Mouse (Mus musculus): ENCODE data around the gene Gbf1. TPM values are rescaled to one million over a fixed set of nuclear protein-coding genes. Genes with fewer than 3 reads are reported as not detected.

Gbf1 gene
- polyA plus RNA-seq, 1 experiment: 67.0 TPM

GRCm38 (mm10) chr19:46290535-46291105, 138.3 kb downstream of the Gbf1 start:
- DNase-seq (ENCODE audit: extremely low spot score in 1 of 2, low spot score in 1 of 2): no peak

DNA sequence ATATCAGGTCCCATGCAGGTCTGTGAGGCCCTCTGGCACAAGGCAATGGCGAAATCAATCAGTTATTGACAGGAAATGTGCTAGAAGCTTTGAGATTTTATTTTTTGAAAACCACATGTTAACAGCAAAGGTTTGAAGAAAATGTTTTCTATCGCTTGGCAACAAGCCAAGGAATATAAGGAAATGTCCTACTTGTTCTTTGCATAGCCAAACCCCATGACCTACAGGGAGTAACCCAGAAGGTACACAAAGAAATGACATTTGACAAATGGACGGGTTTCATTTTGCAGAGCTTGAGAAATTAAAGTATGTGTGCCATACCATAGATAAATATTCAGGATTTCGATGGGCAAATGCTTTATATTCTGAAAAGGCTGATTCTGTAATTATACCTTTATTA, 144.6 kb downstream of the Gbf1 start:
- DNase-seq (ENCODE audit: extremely low spot score in 1 of 2, low spot score in 1 of 2): no peak

DNA sequence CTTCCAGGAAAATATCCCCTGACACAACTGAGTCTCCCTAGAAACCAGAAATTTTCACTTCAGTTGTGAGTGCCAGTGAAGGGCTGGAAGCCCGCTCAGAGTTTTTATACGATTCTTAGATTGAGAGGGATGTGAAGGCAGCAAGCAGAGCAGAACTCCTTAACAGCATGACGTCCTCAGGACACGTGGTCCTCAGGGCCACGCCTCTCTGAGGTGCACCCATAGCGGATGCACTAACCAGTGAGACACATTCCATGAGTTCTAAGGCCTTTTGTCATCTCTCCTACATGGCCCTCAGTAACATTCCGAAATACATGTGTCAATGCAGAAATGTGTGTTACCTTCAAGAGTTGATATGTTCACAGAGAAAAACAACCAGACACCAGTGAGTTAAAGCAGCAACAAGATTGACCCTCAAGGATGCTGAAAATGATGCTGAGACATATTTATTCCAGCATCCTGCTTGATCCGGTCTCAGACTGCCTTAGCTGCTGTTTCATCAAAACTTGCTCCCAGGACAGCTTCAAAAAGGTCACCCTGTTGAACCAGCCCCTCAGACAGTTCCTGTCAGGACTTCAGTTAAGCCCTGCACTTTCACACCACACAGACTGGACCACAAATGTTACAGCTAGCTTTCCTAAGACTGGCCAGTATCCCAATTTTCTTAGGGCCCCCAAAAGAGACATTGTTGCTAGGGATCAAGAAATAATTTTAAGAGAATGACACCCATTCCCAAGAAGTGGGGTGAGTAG, 148.2 kb downstream of the Gbf1 start:
- DNase-seq (ENCODE audit: extremely low spot score in 1 of 2, low spot score in 1 of 2): no peak

- no peak for DNase-seq (ENCODE audit: extremely low spot score in 1 of 2, low spot score in 1 of 2)
These were observed 150.2 kb downstream of the Gbf1 start for GRCm38 (mm10) chr19:46302551-46302950.

GRCm38 (mm10) chr19:46303251-46304215, 151.2 kb downstream of the Gbf1 start:
- DNase-seq (ENCODE audit: extremely low spot score in 1 of 2, low spot score in 1 of 2): no peak

- DNase-seq (ENCODE audit: extremely low spot score in 1 of 2, low spot score in 1 of 2): peak in 1 of 2 experiments; percentile 86
These were observed 152.0 kb downstream of the Gbf1 start, which contains the start of gene Nfkb2 for GRCm38 (mm10) chr19:46304216-46304841. Gene Nfkb2 (plus strand): TSS chr19:46304320.

DNA sequence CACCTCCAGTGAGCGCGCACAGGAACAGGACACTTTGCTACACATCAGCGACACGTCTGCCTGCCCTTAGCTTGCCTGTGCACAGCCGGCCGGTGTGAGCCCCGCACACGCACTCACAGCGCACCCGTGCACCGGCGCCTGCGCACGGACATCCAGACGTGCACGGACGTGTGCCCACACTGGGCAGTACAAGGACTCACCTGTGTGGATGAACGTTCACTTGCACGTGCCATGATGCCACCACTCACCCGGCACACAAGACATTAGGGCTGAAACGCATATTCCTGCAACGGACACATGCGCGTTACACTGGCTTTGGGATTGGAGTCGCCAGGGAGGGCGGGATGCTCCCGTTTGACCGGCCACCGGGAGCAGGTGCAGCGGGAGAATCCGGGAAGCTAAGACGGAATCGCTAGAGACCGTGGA, 152.6 kb downstream of the Gbf1 start:
- no peak for DNase-seq (ENCODE audit: extremely low spot score in 1 of 2, low spot score in 1 of 2)

DNA sequence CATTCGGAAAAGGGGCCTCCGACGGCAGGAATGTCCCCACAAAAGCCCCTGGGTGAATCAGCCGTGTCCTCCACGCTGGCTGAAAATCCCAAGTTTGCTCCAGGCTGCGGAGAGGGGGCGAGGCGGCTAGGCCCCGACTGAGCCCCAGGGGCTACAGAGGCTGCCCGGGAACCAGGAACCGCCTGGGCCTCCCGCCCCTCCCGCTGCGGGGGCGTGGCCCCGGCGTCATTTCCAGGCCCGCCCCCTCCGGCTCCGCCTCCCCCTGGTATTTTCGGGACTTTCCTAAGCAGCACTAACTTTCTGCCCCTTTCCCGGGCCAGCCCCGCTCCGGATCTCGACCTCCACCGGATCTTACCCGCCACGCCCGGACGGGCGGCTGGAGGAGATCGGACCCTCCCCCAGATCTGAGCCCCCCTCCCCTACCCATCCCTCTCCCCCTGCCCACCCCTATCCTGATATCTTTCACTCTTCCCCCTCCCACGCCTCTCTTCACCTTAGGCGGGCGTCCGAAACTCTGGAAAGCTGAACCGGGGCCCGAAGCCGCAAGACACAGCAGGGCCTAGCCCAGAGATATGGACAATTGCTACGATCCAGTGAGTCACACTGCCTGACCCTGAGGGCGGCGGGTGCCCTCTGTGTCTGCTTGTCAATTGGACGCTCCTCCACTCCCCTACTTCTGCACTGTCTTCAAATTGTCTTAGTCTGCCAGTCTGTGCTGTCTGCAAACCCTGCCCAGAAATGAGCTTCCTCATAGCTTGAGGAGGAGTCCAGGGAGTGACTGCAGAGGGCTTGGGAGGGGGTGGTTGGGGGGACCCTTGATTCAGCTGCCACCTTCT, 153.3 kb downstream of the Gbf1 start:
- no peak for DNase-seq (ENCODE audit: extremely low spot score in 1 of 2, low spot score in 1 of 2)

DNA sequence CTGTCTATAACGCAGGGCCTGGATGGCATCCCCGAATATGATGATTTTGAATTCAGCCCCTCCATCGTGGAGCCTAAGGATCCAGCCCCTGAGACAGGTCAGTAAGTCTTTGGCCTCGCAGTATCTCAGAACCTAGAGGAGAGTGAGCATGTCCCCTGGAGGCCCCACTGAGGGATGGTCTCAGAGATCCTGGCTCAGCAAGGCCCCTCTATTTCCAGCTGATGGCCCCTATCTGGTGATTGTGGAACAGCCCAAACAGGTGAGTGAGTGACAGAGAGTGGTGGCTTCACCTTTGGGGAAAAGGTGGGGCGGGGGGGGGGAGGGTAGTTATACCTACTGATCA, 153.9 kb downstream of the Gbf1 start:
- DNase-seq (ENCODE audit: extremely low spot score in 1 of 2, low spot score in 1 of 2): no peak

DNA sequence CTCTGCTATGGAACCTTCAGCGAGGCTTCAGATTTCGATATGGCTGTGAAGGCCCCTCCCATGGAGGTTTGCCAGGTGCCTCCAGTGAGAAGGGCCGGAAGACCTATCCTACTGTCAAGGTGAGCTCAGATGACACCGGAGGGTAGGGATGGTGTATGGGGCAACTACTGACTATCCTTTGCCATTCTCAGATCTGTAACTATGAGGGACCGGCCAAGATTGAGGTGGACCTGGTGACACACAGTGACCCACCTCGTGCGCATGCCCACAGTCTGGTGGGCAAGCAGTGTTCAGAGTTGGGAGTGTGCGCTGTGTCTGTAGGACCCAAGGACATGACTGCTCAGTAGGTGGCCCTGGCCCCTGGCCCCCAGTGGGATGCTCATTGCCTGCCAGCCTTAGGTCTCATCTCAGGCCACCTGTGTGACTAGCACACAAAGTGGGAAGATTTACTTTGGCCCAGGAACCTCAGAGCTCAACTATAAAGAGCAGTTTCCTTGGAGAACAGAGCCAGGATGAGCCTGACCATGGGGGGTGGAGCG, 154.5 kb downstream of the Gbf1 start:
- DNase-seq (ENCODE audit: extremely low spot score in 1 of 2, low spot score in 1 of 2): no peak

GRCm38 (mm10) chr19:46307781-46308180, 155.5 kb downstream of the Gbf1 start:
- DNase-seq (ENCODE audit: extremely low spot score in 1 of 2, low spot score in 1 of 2): no peak

- DNase-seq (ENCODE audit: extremely low spot score in 1 of 2, low spot score in 1 of 2): no peak
These were observed 156.0 kb downstream of the Gbf1 start for GRCm38 (mm10) chr19:46308303-46308702.

DNA sequence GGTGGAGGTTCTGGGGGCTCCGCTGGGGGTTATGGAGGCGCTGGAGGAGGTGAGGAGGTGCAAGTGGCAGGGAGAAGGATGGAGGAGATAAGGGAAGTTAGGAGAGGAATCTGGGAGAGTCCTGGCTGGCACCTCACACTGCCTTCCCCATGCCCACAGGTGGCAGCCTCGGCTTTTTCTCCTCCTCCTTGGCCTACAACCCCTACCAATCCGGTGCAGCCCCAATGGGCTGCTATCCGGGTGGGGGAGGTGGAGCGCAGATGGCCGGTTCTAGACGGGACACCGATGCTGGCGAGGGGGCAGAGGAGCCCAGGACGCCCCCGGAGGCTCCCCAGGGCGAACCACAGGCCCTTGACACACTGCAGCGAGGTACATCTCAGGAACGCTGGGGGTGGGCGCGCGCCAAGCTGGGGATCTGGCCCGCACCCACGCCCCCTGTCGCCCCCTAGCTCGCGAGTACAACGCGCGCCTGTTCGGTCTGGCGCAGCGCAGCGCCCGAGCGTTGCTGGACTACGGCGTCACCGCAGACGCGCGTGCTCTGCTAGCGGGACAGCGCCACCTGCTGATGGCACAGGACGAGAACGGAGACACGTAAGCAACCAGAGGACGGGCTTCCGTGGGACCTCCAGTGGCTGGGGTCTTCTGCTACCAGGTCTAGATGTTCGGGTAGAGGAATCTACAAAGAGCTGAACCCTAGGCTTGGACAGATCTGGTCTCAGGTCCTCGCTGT, 156.6 kb downstream of the Gbf1 start:
- DNase-seq (ENCODE audit: extremely low spot score in 1 of 2, low spot score in 1 of 2): peak in 1 of 2 experiments; percentile 91

DNA sequence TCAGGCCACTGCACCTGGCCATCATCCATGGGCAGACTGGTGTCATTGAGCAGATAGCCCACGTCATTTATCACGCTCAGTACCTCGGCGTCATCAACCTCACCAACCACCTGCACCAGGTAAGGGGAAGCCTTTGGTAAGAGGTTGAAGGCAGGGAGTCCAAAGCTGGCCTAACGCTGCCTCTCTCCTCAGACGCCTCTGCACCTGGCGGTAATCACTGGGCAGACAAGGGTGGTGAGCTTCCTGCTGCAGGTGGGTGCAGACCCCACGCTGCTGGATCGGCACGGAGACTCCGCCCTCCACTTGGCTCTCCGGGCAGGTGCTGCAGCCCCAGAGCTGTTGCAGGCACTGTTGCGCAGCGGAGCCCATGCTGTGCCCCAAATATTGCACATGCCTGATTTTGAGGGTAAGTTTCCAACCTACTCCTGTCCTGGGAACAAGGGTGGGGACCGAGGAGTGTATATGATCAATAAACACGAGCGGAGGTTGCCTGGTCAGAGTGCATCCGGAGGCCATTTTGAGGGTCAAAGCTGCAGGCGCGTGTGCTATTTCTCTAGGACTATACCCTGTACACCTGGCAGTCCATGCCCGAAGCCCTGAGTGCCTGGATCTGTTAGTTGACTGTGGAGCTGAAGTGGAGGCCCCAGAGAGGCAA, 157.5 kb downstream of the Gbf1 start:
- no peak for DNase-seq (ENCODE audit: extremely low spot score in 1 of 2, low spot score in 1 of 2)

DNA sequence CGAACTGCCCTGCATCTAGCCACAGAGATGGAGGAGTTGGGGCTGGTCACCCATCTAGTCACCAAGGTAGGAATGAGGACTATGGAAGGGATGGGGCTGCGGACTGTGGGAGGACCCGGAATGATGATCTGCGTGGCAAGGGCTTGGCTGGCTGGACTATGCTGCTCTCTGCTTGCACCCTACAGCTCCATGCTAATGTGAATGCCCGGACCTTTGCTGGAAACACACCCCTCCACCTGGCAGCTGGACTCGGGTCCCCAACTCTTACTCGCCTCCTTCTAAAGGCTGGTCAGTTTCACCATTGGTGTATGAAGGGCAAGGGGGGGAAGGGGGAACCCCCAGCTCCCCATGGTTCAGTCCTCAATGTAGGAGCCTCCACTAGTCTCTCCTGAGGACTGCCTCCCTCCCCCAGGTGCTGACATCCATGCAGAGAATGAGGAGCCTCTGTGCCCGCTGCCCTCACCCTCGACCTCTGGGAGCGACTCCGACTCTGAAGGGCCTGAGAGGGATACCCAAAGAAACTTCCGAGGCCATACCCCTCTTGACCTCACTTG, 158.1 kb downstream of the Gbf1 start:
- no peak for DNase-seq (ENCODE audit: extremely low spot score in 1 of 2, low spot score in 1 of 2)

DNA sequence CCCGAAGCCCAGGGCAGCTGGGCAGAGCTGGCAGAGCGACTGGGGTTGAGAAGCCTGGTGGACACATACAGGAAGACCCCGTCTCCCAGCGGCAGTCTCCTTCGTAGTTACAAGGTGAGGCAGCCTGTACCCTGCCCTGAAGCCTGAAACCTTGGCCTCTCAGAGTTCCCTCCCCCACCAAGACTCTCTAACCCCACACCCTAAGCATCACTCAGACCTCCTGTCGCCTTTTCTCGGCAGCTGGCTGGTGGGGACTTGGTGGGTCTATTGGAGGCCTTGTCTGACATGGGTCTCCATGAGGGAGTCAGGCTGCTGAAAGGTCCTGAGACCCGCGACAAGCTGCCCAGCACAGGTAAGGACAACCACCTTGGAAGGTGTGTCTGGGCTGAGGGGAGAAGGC, 159.0 kb downstream of the Gbf1 start:
- DNase-seq (ENCODE audit: extremely low spot score in 1 of 2, low spot score in 1 of 2): no peak

GRCm38 (mm10) chr19:46312566-46312965, 160.3 kb downstream of the Gbf1 start:
- DNase-seq (ENCODE audit: extremely low spot score in 1 of 2, low spot score in 1 of 2): no peak

GRCm38 (mm10) chr19:46313116-46313515, 160.8 kb downstream of the Gbf1 start:
- no peak for DNase-seq (ENCODE audit: extremely low spot score in 1 of 2, low spot score in 1 of 2)
